Comparison of ENCODE assay signal across 17 mouse cellular contexts in the genomic region with DNA sequence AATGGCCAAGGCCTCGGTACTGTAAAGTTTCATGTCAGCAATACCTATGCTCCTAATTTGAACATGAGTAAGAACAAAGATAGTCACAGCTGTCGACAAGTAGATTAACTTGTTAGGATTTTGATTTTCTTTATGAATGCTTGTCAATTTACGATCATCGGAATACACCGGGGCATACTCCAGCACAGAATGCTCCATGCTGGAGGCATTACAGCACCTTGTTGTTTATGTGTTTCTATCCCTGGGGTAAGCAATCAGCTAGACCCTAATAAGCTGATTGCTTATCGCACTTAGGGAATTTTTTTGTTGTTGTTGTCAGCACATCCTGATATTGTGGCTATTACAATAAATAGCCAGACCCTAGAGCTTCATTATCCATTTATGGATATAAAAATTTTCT.
"Had no signal": no experiment of that assay in that cellular context is flagged by ENCODE, and none has a peak within 500 bp of the region (broad histone marks: within the 10 kb centered on the region; RNA-seq: fewer than 3 reads in every experiment).

No protein-coding gene starts in this region.

- H3K4me2 ChIP-seq: neural tube, embryonic 12.5 days; neural tube, embryonic 13.5 days; neural tube, embryonic 15.5 days; stomach, embryonic 15.5 days had no signal

- H3K4me1 ChIP-seq: neural tube, embryonic 12.5 days; neural tube, embryonic 13.5 days; neural tube, embryonic 15.5 days; stomach, embryonic 15.5 days had no signal

- H3K9ac ChIP-seq: neural tube, embryonic 12.5 days; neural tube, embryonic 13.5 days; neural tube, embryonic 15.5 days; stomach, embryonic 15.5 days had no signal

- H3K27me3 ChIP-seq: neural tube, embryonic 12.5 days; neural tube, embryonic 13.5 days; neural tube, embryonic 15.5 days; stomach, embryonic 15.5 days had no signal

- H3K4me3 ChIP-seq: neural tube, embryonic 12.5 days; neural tube, embryonic 13.5 days; neural tube, embryonic 15.5 days; stomach, embryonic 15.5 days had no signal

- H3K36me3 ChIP-seq: neural tube, embryonic 12.5 days; neural tube, embryonic 13.5 days; neural tube, embryonic 15.5 days; stomach, embryonic 15.5 days had no signal

- H3K27ac ChIP-seq: neural tube, embryonic 12.5 days; neural tube, embryonic 13.5 days; neural tube, embryonic 15.5 days; stomach, embryonic 15.5 days; stomach, postnatal 0 days had no signal

- DNase-seq: retina, postnatal 1 day; right cerebral cortex, adult 18-20 months; right cerebral cortex, postnatal 14 days; right cerebral cortex, postnatal 25 days; right cerebral cortex, postnatal 4 days; spleen, adult 18-20 months; thymus, adult 18-20 months; thymus, adult 2 months; thymus, postnatal 14 days; thymus, postnatal 25 days; thymus, postnatal 36 days; thymus, postnatal 4 days had no signal

- H3K9me3 ChIP-seq: neural tube, embryonic 12.5 days; neural tube, embryonic 13.5 days; neural tube, embryonic 15.5 days; stomach, embryonic 15.5 days had no signal
